8 mouse cellular contexts compared by ENCODE assay signal in the genomic region with DNA sequence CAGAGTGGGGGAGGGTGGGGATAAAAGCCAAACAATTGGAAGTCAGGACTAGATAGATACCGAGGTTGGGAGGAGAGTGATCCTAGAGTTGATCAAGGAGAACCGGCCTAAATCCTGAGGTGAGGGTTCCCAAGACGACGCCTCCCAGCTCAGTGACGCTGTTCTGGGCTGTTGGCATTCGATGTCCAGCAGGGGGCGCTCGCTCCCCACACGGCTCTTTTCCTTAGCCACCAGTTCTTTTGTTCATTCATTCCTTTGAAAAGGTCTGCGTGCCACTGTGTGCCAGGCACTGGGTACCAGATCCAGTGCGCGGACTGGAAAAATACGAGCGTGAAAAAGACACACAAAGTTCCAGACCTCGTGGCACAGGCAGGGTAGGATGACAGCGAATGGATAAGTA. TPM values are rescaled to one million over a fixed set of nuclear protein-coding genes. Genes with fewer than 3 reads are reported as not detected.
DNase-seq lines count a peak whose midpoint lies in the region; TF ChIP-seq lines count a peak whose summit lies in the region.

No protein-coding gene starts in this region.

- no peaks in the 10 kb centered on the region for H3K4me1 ChIP-seq in CH12.LX (ENCODE audit: control insufficient read depth in 1 of 2, insufficient read depth in 2 of 2)
- no peaks in the 10 kb centered on the region for H3K4me1 ChIP-seq in lung, adult 2 months (ENCODE audit: control insufficient read depth, insufficient read depth, low read length)

- no peak overlapping the region for H3K4me2 ChIP-seq in CH12.LX (ENCODE audit: insufficient read depth, low read depth, poor library complexity, severe bottlenecking)

- H3K4me3 ChIP-seq in CH12.LX (replicated peaks in 1 of 3; ENCODE audit: low read depth in 2 of 3, low read length in 2 of 3, poor library complexity in 1 of 3): no peak overlapping the region
- H3K4me3 ChIP-seq in lung, adult 2 months (replicated peaks; ENCODE audit: extremely low read depth, low read depth, low read length): no peak overlapping the region

- TF ChIP-seq EP300 in CH12.LX (IDR thresholded peaks at IDR 0.05; ENCODE audit: low read length): no peak

- H3K9me3 ChIP-seq in CH12.LX (replicated peaks; ENCODE audit: low read length): peaks cover 2% of the 10 kb centered on the region

- peak; percentile 83 to 97 for TF ChIP-seq CTCF in CH12.LX (conservative IDR thresholded peaks at IDR 0.05 in 1 of 2, IDR thresholded peaks at IDR 0.05 in 1 of 2; ENCODE audit: low read depth in 2 of 2, low read length in 2 of 2)
- TF ChIP-seq CTCF in brain, embryonic 14.5 days (IDR thresholded peaks at IDR 0.05; ENCODE audit: borderline replicate concordance, extremely low read depth, insufficient read depth, insufficient read length): peak; percentile 98
- peak; percentile 79 for TF ChIP-seq CTCF in lung, adult 2 months (IDR thresholded peaks at IDR 0.05; ENCODE audit: insufficient read depth, low read length)

- no peak overlapping the region for H3K9ac ChIP-seq in CH12.LX (ENCODE audit: insufficient read depth, low read depth)

- H3K27ac ChIP-seq in CH12.LX (ENCODE audit: insufficient read depth, low read depth): no peak overlapping the region

- WGBS in lung, adult 2 months: 6% methylated on average over 16 of the region's 16 CpGs

- H3K27me3 ChIP-seq in CH12.LX (replicated peaks): peaks cover 13% of the 10 kb centered on the region

- TF ChIP-seq RAD21 in CH12.LX (IDR thresholded peaks at IDR 0.05; ENCODE audit: low read depth, low read length): peak; percentile 96

- in situ Hi-C loops in CH12.LX (cut with MboI; ENCODE audit: low pct_ligation_motif_present, low pct_unique_long_range_greater_than_20kb, low sequenced_read_pairs): loop anchor here (5.0 kb wide), 2 partner anchors 41 to 86 kb away; no protein-coding TSS in a partner anchor

- DNase-seq in CH12.LX (ENCODE audit: extremely low read depth): peak; percentile 69
- DNase-seq in brain, embryonic 14.5 days (ENCODE audit: low read depth): peak; percentile 85
- peak; percentile 25 for DNase-seq in fibroblast of lung, adult 2 months (ENCODE audit: low read depth)
- peak; percentile 82 for DNase-seq in heart, postnatal 4 days
- peak; percentile 84 for DNase-seq in layer of hippocampus, adult 11-12 months (ENCODE audit: low spot score)
- DNase-seq in lung, adult 2 months: peak; percentile 67
- DNase-seq in ovary, adult 18-20 months (ENCODE audit: low spot score): peak; percentile 31
- peak; percentile 65 for DNase-seq in testis, postnatal 14 days (ENCODE audit: low spot score)

- dilution Hi-C loops in CH12.LX (cut with MboI; ENCODE audit: extremely low pct_ligation_motif_present, extremely low pct_unique_long_range_greater_than_20kb, low sequenced_read_pairs): no loop called here

- no peaks in the 10 kb centered on the region for H3K36me3 ChIP-seq in CH12.LX (replicated peaks in 1 of 2; ENCODE audit: control insufficient read depth in 1 of 2, insufficient read depth in 1 of 2, low read length in 1 of 2)

- TF ChIP-seq POLR2A in CH12.LX (IDR thresholded peaks at IDR 0.05; ENCODE audit: low read depth, low read length): no peak
- TF ChIP-seq POLR2A in brain, embryonic 14.5 days (IDR thresholded peaks at IDR 0.05; ENCODE audit: borderline replicate concordance, extremely low read depth, insufficient read depth, insufficient read length, poor library complexity, severe bottlenecking): no peak
- TF ChIP-seq POLR2A in lung, adult 2 months (IDR thresholded peaks at IDR 0.05; ENCODE audit: borderline replicate concordance, extremely low read depth, low read depth, low read length): no peak

- no peaks in the 10 kb centered on the region for H3K79me2 ChIP-seq in CH12.LX (replicated peaks; ENCODE audit: control insufficient read depth, extremely low read depth, insufficient read depth, poor library complexity, severe bottlenecking)

TF ChIP-seq in CH12.LX, 34 proteins besides CTCF, POLR2A, EP300 and RAD21:
- TF ChIP-seq POLR2AphosphoS2 (IDR thresholded peaks at IDR 0.05; ENCODE audit: low read depth, low read length) (no peak), E2F4 (IDR thresholded peaks at IDR 0.05; ENCODE audit: insufficient replicate concordance, low read depth, low read length) (no peak), JUND (conservative IDR thresholded peaks at IDR 0.05; ENCODE audit: low read depth, low read length) (no peak), UBTF (IDR thresholded peaks at IDR 0.05; ENCODE audit: low read depth, low read length) (no peak), MAZ (IDR thresholded peaks at IDR 0.05; ENCODE audit: low read depth, low read length) (no peak), NELFE (IDR thresholded peaks at IDR 0.05; ENCODE audit: low read depth, low read length) (no peak), SMC3 (IDR thresholded peaks at IDR 0.05; ENCODE audit: low read depth, low read length) (peak; percentile 97), MAFK (IDR thresholded peaks at IDR 0.05; ENCODE audit: insufficient replicate concordance, low read length) (no peak), MYC (IDR thresholded peaks at IDR 0.05; ENCODE audit: low read depth, low read length) (no peak), MEF2A (IDR thresholded peaks at IDR 0.05; ENCODE audit: borderline replicate concordance, low read depth, low read length) (no peak), IRF4 (IDR thresholded peaks at IDR 0.05; ENCODE audit: low read depth, low read length) (0 out of 2 replicates have a peak, but pooled peaks have one; percentile 15), TBP (conservative IDR thresholded peaks at IDR 0.05; ENCODE audit: low read depth, low read length) (no peak), ZC3H11A (IDR thresholded peaks at IDR 0.05; ENCODE audit: low read depth, low read length) (peak; percentile 86), TCF12 (IDR thresholded peaks at IDR 0.05; ENCODE audit: low read depth, low read length) (no peak), GABPA (IDR thresholded peaks at IDR 0.05; ENCODE audit: insufficient replicate concordance, low read depth, low read length) (no peak), CHD2 (IDR thresholded peaks at IDR 0.05; ENCODE audit: low read length) (no peak)
TF ChIP-seq in CH12.LX: peak in this region for 3.

RNA-seq across cellular contexts. Expression of gene Lin28a, which starts 17.3 kb away (rescaled TPM):
- total RNA-seq in CH12.LX (2012; rRNA removed) (0.04 and 0.08 TPM in 2 replicates), CH12.LX (2014; rRNA removed) (not detected in 2 replicates)
- polyA plus RNA-seq in CH12.LX (2012; ENCODE audit: insufficient read length, low read depth): not detected in 2 replicates
- polyA plus RNA-seq in brain, embryonic 14.5 days (2012; rRNA removed): 0.34 TPM in 2 replicates
- total RNA-seq in heart, postnatal 4 days (2021): under 1 TPM; 0.27 to 0.29 TPM
- 0.06 TPM in 1 of 2 replicates, not detected in the other for polyA plus RNA-seq in lung, adult 2 months (2012; rRNA removed)

RNA-seq across cellular contexts. Expression of gene Zfp683, which starts 17.7 kb away (rescaled TPM):
- total RNA-seq in CH12.LX (2012; rRNA removed): not detected in 2 replicates
- not detected in 2 replicates for total RNA-seq in CH12.LX (2014; rRNA removed)
- 0.16 TPM in 1 of 2 replicates, not detected in the other for polyA plus RNA-seq in CH12.LX (2012; ENCODE audit: insufficient read length, low read depth)
- polyA plus RNA-seq in brain, embryonic 14.5 days (2012; rRNA removed): not detected in 2 replicates
- not detected for total RNA-seq in heart, postnatal 4 days (2021)
- polyA plus RNA-seq in lung, adult 2 months (2012; rRNA removed): 0.27 and 0.58 TPM in 2 replicates

RNA-seq across cellular contexts. Expression of gene Crybg2, which starts 24.7 kb away (rescaled TPM):
- total RNA-seq in CH12.LX (2012; rRNA removed) (9.2 and 10.6 TPM in 2 replicates), CH12.LX (2014; rRNA removed) (3.0 and 3.6 TPM in 2 replicates)
- 15.6 and 15.9 TPM in 2 replicates for polyA plus RNA-seq in CH12.LX (2012; ENCODE audit: insufficient read length, low read depth)
- polyA plus RNA-seq in brain, embryonic 14.5 days (2012; rRNA removed): 2.0 and 2.3 TPM in 2 replicates
- not detected for total RNA-seq in heart, postnatal 4 days (2021)
- polyA plus RNA-seq in lung, adult 2 months (2012; rRNA removed): 7.2 and 14.7 TPM in 2 replicates

RNA-seq across cellular contexts. Expression of gene Dhdds, which starts 35.2 kb away (rescaled TPM):
- total RNA-seq in CH12.LX (2012; rRNA removed) (26.0 and 29.4 TPM in 2 replicates), CH12.LX (2014; rRNA removed) (12.9 TPM in 2 replicates)
- polyA plus RNA-seq in CH12.LX (2012; ENCODE audit: insufficient read length, low read depth): 33.1 and 34.5 TPM in 2 replicates
- 47.0 and 56.1 TPM in 2 replicates for polyA plus RNA-seq in brain, embryonic 14.5 days (2012; rRNA removed)
- 10 to 100 TPM; 39.1 to 40.7 TPM for total RNA-seq in heart, postnatal 4 days (2021)
- polyA plus RNA-seq in lung, adult 2 months (2012; rRNA removed): 21.6 and 28.4 TPM in 2 replicates

RNA-seq across cellular contexts. Expression of gene Cd52, which starts 58.9 kb away (rescaled TPM):
- total RNA-seq in CH12.LX (2012; rRNA removed) (2,306 and 3,109 TPM in 2 replicates), CH12.LX (2014; rRNA removed) (4,323 and 5,448 TPM in 2 replicates)
- 1,849 and 1,886 TPM in 2 replicates for polyA plus RNA-seq in CH12.LX (2012; ENCODE audit: insufficient read length, low read depth)
- polyA plus RNA-seq in brain, embryonic 14.5 days (2012; rRNA removed): 2.3 and 2.5 TPM in 2 replicates
- total RNA-seq in heart, postnatal 4 days (2021): 1 to 10 TPM; 4.3 to 5.6 TPM
- 52.8 and 76.5 TPM in 2 replicates for polyA plus RNA-seq in lung, adult 2 months (2012; rRNA removed)

Comparison
In these comparisons a context has a peak if more than half of its experiments do, and no peak if none do; other contexts are left out.
1. DNase-seq: peak in every context shown above with its lines; median percentile 85 in brain, embryonic 14.5 days; 84 in layer of hippocampus, adult 11-12 months; 82 in heart, postnatal 4 days; 69 in CH12.LX; 67 in lung, adult 2 months; 65 in testis, postnatal 14 days; 31 in ovary, adult 18-20 months; 25 in fibroblast of lung, adult 2 months.